Mouse (Mus musculus) layer of hippocampus, adult 11-12 months (tissue): ENCODE results near the gene Ppm1a.
A peak's percentile ranks its signal among the peaks of the same experiment; 100 is the strongest.

ENCODE experiments used
- DNase-seq: peaks from one replicate; pipeline ENCODE4 v3.0.0; 2022; ENCODE audit warnings: low spot score

Ppm1a gene

GRCm38 (mm10) chr12:72757086-72757485 is at the start of gene Ppm1a:
TSS of gene Ppm1a (plus strand) at chr12:72757455.
- DNase-seq = no peak

- peak; percentile 30 for DNase-seq
Measured at GRCm38 (mm10) chr12:72709981-72710380, 47.3 kb upstream of the Ppm1a start.

GRCm38 (mm10) chr12:72714896-72715295 is 42.4 kb upstream of the Ppm1a start:
- no peak for DNase-seq

- no peak for DNase-seq
Measured at GRCm38 (mm10) chr12:72715846-72716245, 41.4 kb upstream of the Ppm1a start.

- no peak for DNase-seq
Measured at GRCm38 (mm10) chr12:72719046-72719445, 38.2 kb upstream of the Ppm1a start.

- no peak for DNase-seq
Measured at GRCm38 (mm10) chr12:72719452-72720087, 37.7 kb upstream of the Ppm1a start.

GRCm38 (mm10) chr12:72721710-72722109 is 35.5 kb upstream of the Ppm1a start:
- DNase-seq = no peak

GRCm38 (mm10) chr12:72723965-72724364 is 33.3 kb upstream of the Ppm1a start:
- no peak for DNase-seq

- no peak for DNase-seq
Measured at GRCm38 (mm10) chr12:72727021-72727420, 30.2 kb upstream of the Ppm1a start.

GRCm38 (mm10) chr12:72727611-72728010 is 29.6 kb upstream of the Ppm1a start:
- no peak for DNase-seq

GRCm38 (mm10) chr12:72734112-72734511 is 23.1 kb upstream of the Ppm1a start:
- no peak for DNase-seq

- DNase-seq = no peak
Measured at GRCm38 (mm10) chr12:72741176-72741575, 16.1 kb upstream of the Ppm1a start.

GRCm38 (mm10) chr12:72744803-72745360 is 12.4 kb upstream of the Ppm1a start:
- DNase-seq = no peak

GRCm38 (mm10) chr12:72745486-72745885 is 11.8 kb upstream of the Ppm1a start:
- no peak for DNase-seq

- no peak for DNase-seq
Measured at GRCm38 (mm10) chr12:72748341-72748740, 8.9 kb upstream of the Ppm1a start.

GRCm38 (mm10) chr12:72748841-72749240 is 8.4 kb upstream of the Ppm1a start:
- DNase-seq = no peak

- no peak for DNase-seq
Measured at GRCm38 (mm10) chr12:72749500-72749899, 7.8 kb upstream of the Ppm1a start.

GRCm38 (mm10) chr12:72750016-72750415 is 7.2 kb upstream of the Ppm1a start:
- DNase-seq = no peak

GRCm38 (mm10) chr12:72750606-72751005 is 6.6 kb upstream of the Ppm1a start:
- no peak for DNase-seq

- no peak for DNase-seq
Measured at GRCm38 (mm10) chr12:72757596-72757995, 341 bp downstream of the Ppm1a start.

- no peak for DNase-seq
Measured at GRCm38 (mm10) chr12:72759956-72760355, 2.7 kb downstream of the Ppm1a start.

GRCm38 (mm10) chr12:72760376-72761229 is 3.3 kb downstream of the Ppm1a start:
- peak; percentile 93 for DNase-seq

- no peak for DNase-seq
Measured at GRCm38 (mm10) chr12:72761230-72761648, 4.0 kb downstream of the Ppm1a start.
